Mouse (Mus musculus): ENCODE measurements around the gene Ror1.

Ror1 gene

DNA sequence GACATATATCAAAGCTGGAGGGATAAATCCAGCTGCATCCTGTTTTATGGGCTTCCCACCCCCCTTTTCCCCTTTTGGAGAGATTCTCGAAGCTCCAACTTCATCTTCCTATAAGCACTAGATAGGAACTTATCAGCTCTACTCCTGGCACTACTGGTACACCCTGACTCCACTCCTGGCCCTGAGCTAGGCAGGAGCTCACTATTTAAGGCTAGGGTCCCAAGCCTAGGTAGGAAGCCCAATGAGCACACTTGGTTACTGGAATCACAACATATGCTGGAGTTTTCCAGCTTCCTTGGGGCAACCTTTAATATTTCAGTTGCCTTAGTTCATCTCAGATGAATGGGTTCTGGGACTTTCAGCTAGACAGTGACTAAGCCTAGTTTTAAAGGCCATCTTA is 156.5 kb downstream of the Ror1 start:
- no peak for DNase-seq (ENCODE audit: low spot score in 2 of 2)

DNA sequence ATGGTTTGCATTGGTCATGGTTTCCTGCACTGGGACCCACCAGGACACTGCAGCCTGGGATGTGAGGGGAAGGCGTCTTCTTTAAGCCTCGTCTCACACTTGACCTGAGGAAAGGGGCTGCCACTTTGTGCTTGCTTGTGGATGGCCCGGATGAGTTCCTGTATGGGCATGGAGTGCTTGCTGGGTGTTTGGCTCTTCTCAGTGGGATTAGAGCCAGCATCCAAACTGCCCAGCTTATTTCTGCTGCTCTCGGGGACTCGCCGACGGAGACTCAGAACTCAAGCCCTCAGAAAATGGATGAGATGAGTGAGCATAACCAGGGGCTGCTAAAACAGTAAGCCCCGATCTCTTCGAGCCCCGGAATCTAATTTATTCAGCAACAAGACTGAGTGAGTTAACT is 157.1 kb downstream of the Ror1 start:
- DNase-seq (ENCODE audit: low spot score in 2 of 2), result no peak

DNA sequence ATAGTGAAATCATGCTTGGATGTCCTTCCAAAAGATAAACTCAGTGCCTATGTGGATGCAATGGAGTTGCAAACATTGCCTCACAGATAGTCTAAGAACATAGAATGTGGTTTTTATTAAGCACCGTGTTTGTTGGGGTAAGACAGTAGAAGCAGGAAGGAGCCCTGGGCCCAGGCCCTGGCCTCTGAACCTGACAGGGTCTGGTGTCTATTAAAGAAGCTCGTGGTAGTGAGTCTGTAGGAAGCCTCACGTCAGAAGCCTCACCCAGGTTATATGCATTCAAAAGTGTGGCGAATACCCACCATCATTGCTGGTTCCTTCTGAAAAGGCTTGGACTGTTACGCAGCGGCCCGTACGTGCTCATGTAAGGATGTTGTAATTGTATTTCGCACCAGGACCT is 157.8 kb downstream of the Ror1 start:
- DNase-seq (ENCODE audit: low spot score in 2 of 2), result no peak

DNA sequence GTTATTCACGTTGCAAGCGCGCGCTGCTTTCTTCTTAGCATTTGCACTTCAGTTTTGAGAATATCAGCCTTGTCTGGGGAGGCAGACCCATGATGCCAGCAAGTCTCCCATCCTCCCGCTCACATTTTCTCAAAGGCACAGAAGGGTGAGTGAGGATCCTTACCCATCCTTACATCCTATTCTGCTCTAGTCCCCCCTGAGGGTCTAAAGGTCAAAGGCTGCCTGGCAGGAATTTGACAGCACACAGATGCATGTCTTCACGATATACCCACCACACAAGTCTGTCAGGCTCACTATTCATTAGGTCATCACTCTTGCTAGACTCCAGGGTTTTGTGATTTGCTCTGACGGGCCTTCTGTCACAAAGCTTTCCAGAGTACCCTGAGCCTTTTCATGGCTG is 158.2 kb downstream of the Ror1 start:
- DNase-seq (ENCODE audit: low spot score in 2 of 2), result no peak

DNA sequence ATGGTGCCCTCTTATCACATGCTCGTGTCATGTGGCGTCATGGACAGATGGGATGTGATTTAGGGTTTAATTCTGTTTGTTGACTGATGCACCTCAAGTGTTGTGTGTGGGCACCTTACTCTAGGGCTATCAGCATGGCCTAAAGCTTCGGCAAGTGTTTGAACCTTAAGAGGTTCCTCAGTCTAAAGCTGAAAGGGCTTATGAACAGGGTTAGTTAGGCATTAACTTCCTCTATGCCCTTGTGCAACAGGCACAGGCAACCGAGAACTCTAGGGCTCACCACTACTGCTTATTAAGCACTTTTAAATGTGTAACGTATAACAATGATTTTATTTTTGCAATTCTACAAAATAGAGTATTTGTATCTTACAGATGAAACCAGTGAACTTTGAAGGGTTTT is 162.9 kb downstream of the Ror1 start:
- DNase-seq (ENCODE audit: low spot score in 2 of 2), result no peak

DNA sequence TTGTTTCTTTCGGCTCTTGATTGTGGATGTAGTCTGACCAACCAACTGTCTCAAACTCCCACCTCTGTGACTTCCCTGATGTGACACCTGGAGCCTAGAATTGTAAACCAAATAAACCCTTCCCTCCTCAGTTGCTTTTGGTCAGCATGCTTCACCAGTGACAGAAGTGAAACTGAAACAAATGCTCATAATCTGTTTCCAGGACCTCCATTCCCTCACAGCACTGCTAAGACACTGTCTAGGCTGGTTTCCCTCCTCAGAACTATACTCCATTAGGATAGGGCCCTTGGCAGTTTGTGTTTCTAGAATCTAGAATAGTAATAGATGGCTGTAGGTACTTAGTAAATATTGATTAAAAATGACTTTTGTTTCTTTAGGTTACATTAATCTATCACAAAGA is 168.3 kb downstream of the Ror1 start:
- no peak for DNase-seq (ENCODE audit: low spot score in 2 of 2)

DNA sequence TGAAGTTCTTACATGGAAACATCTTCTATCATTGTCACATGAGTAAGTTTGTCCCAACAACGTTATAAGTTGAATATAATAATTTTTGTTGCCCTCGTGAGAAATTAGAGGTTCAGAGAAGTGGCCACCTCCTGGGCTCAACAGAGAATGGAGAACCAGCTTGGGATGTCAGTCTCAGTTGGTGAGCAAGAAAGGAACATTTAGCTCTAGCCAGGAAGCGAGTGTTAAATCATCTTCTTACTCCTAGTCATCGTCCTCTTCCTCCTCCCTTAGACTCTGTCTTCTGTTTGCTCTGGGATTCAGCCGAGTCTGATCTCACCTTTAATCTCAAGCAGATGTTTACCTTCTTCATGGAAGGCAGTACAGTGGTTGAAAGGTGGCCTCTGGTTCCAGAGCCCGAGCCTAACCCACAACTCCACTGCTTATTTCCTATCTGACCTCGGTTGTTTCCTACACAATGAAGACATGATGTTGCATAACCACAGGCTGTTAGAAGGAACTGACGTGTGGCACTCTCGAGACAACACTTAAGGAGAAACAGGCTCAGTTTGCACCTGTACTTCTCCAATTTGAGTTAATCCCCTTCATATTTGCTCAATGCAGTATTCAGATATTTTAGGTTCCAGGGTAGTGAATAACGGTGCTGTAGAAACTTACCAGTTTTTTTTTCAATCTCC is 175.6 kb downstream of the Ror1 start:
- DNase-seq (ENCODE audit: low spot score in 2 of 2), result no peak

DNA sequence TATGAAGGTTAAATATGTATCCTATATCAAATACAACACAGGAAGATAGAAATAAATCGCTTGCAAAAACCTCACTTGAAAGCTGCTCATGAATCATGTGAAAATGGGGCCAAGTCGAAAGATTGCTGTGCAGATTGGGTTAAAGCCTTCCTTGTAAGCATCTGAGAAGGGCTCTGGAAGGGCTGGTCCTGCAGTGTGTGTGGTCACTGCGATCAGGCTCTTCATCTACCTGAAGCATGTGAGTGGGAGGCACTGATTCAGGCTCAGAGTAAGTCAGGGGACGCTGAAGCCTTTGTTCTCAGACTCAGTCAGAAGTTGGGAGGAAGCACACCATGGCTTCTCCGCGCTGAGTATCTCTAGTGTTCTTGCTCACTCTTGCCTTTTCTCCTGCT is 176.1 kb downstream of the Ror1 start:
- no peak for DNase-seq (ENCODE audit: low spot score in 2 of 2)

DNA sequence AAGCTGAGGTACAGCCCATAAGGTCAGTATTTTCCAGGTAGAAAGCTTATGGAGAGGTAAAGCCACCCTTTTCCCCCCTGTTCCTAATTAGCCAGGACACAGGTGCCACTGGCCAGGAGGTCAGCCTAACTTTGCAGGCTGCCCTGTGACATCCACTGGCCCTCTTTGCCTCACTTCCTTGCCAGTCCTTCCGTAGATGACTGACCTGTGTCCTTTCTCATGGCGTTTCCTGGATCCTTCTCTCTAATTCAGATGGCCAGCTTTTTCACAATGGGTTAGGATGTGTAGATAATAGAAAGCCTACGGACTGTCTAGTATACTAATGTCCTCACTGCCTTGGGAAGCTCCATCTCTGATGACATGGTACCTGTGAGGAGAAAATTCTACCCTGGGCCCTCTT is 177.8 kb downstream of the Ror1 start:
- no peak for DNase-seq (ENCODE audit: low spot score in 2 of 2)

DNA sequence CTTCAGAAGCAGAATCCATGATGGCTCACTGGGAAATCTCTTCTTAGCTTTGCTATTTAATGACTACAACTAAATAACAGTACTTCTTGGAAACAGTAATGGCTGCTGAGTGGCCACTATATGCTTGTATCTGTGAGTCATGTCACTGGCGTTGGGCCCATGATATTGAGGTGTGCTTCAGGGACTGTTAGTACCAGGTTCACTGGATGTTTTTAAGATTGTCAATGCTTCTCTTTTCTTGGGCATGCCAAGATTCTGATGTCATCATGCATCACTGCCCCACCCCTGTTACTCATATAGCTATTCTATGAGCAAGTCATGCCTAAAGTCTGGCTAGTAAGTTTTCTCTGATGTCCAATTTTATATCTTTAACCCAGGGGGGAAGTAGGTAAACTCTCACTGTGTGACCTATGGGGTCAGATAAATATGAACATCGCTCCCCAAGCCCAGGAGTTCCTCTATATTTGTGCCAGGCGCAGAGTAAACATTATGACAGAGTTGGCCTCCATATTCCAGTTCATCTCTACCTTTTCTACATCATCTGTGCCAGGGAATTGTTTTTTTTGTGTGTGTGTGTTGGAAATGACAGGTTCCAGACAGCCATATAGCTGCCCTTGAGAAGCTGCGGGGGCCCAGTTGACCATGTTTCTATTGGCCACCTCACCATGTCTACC is 178.4 kb downstream of the Ror1 start:
- DNase-seq (ENCODE audit: low spot score in 2 of 2), result no peak

DNA sequence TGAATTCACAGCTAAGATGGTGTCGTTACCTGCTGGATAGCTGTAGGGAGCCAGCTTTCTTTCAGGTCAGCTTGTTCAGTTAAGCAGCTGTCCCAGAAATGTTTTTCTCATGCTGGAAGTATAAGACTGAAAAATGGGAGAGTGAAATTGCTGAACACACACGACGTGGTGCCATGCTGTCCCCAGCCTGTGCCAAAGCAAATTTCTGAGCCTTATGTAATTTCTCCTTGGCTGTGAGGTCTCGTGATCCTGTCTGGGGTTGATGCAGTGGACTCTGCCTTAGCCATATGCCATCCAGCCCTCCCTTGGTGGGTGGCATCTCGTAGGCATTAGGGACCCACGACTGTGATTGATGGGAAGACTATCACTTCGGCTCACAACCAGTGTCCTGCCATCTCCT is 180.9 kb downstream of the Ror1 start:
- no peak for DNase-seq (ENCODE audit: low spot score in 2 of 2)

DNA sequence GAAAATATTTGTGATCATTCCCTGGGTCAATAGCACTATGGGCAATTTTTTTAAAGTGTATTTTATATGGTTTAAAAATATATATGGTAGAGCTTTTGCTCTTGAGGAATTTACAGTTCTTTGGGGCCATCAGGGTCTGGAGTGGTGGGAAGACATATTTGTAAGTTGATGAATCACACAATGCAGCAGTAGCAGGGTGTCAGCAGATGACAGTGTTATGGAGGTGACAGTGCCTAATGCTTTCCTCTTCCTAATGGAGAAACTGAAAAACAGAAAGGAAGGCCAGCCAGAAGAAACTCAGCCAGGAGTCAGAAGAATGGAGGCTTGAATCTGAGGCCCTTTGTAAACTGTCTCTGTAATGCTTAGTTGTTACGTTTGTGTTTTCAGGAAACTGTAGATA is 181.4 kb downstream of the Ror1 start:
- DNase-seq (ENCODE audit: low spot score in 2 of 2), result no peak

DNA sequence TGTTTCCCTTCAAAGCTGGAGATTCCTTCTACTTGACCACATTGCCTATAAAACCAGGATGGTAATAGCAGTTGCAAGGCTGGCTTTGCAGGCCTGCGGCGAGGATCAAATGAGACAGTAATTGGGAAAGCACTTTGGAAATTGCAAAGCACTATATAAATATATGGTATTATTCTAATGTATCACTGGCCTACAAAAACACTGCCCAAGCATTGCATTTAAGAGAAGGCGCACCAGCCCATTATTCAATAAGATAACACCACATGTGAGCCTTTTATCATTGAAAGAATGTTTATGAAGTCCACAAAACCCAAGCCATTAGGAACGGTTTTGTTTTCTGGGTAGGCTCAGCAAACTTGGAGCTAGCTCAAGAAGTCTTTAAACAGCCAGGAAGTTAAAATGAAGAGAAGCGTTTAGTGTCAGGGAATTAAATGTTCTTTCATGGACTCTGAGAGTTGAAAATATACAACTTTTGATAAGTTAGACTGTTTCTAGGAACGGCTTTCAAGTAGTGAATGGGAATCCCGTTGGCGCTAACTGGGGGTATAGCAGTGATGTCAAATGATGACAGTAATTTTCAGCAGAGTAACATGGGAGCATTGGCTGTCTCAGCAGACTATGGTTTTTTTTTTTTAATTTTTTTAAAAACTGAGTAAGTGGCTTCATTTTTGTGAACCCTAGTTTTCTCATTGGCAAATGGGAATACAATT is 187.7 kb downstream of the Ror1 start:
- DNase-seq (ENCODE audit: low spot score in 2 of 2), result no peak

DNA sequence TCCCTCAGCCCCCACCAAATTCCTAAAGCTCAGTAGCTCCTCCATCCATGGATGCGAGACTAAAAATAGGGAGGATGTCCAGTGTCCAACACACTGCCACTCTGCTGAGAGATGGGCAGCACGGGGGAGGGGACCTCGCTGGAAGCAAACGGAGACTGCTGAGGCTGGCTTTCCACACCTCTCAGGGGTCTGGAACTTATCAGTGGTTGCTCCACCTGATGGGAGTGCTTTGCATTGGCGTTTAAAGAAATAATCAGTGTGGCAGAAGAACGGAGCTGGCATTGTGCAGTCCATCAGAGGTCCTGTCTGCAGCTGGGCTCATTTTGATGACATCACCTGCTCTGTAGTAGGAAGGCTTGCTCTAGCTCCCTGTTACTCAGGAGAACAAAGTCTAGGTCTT is 188.9 kb downstream of the Ror1 start:
- no peak for DNase-seq (ENCODE audit: low spot score in 2 of 2)

DNA sequence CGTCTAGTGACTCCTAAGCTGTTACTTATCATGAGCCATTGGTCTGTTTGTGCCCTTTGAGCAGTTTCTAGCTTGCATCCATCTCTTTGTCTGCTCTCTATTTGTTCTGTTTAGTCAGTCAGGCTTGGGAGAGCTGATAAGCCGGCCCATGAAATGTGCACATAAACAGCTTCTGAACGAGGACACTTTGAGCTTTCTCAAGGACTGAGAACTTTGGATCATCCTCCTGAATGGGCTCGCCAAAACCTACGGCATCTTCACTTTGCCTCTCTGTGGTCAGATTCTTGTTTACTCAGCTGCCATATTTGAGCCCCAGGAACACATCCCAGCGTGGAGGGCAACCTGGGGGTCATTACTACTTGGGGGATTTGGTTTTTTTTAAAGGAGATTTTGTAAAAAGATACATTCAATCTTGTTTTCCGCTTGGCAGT is 190.5 kb downstream of the Ror1 start:
- DNase-seq (ENCODE audit: low spot score in 2 of 2), result no peak

DNA sequence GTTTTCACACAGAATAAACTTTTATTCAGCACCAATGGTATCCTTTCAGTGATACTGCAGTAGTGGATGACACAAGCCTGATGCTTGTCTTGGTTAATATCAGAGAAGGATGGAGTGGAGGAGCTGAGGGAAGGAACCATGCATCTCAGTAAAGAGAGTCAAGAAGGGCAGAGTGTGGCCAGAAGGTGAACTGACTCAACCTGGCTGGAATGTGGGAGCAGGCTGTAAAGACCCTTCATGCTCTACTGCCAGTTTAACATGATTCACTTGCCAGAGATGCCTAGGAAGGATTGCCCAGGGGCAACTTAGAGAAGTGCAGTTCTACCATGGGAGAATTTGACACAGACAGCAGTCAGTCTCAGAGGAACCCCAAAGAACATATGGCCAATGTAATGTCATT is 191.2 kb downstream of the Ror1 start:
- DNase-seq (ENCODE audit: low spot score in 2 of 2), result no peak

DNA sequence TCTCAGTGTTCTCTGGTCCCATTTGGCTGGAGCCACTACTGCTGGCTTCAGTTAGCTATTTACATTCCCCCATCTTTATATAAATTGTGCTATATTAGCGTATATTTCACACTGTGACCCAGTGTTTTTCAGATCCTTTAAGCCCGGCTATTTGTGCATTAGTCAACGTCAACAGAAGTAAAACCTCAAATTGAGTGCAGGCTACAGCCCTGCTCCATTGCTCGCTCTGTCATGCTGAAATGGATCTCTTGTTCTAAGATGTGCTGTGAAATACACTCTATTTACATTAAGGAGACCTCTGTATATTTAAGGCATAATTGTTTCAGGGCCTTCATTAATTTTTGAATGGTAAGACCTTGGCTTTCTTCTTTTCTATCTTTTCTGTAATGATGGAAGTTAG is 192.2 kb downstream of the Ror1 start:
- DNase-seq (ENCODE audit: low spot score in 2 of 2), result no peak

DNA sequence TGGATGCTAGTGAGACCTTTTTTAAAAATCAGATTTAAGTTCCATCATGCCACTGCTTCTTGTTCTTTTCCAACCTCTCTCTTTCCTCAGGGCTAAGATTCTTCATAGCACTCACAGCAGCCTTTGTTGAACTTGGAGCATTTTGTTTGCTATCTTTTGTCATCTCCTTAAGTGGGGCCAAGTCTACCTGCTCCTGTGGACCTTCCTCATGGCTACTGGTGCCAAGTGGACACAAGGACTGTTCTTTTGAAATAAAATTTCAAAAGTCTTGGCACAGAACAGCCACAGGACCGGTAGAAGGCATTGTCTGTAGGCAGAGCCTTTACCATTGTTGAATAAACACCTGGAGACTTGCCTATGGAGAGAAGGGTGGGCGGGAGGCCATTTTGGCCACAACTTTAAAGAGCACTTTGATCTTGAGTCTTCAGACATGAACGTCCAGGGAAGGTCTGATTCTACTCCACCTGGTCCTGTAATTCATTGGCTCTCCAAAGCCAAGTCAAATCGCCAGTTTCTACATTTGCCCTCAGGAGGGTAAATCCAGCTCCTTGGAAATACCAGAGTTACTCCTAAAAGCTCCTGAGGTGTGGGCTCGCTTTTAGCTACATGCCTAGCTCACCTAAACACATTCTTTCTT is 195.5 kb downstream of the Ror1 start:
- no peak for DNase-seq (ENCODE audit: low spot score in 2 of 2)

DNA sequence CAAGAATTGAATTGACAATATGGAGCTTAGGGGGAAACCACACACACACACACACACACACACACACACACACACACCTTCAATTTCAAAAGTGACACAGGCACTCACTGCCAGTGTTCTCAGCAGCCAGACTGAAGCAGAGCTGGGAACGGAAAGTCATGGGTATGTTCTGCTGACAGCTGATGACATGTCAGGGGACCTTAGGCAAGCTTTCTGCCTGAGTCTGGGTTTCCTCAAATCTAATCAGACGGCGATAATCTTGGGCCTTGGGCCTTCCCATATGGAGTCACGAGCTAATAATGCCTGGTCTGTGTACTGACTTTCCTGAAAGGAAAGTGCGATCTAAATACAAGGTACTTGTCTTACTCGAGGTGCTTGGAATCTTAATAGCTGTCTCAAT is 202.1 kb downstream of the Ror1 start:
- no peak for DNase-seq (ENCODE audit: low spot score in 2 of 2)

DNA sequence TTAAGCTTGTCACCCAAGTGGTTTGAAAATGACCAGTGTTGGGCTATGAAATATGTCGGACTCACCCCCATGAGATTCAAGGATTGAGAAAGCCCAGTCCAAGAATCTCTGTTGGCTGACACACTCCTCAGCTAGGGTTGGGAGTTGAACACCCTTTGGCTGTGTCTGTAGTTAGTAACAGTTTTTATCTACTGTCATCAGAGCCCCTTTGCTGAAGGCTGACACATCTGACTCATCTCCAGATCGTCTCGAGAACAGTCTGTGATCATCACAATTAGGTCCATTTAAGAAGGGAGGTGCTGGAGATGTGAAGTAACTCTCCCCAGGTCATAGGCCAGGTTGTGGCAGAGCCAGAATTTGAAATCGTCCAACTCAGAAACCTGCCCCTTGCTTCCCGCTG is 203.0 kb downstream of the Ror1 start:
- DNase-seq (ENCODE audit: low spot score in 2 of 2), result no peak

DNA sequence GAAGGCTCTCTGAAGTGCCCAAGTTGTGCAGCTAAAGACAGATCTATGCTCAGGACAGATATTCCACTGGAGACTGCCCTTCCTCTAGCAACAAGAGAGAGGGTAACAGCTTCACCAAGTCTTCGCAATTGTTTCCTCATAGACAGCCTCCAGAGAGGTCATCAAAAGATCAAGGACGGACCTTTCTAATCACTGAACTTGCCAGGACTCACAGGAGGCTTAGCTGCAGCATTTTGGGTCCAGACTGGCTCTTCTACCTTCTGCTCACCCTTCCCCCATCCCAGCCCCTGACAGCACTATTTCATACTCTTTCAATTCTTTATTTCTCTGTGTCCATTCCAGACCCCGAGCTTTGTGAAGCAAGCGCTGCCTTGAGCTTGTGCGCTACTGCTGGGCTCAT is 204.6 kb downstream of the Ror1 start:
- no peak for DNase-seq (ENCODE audit: low spot score in 2 of 2)

DNA sequence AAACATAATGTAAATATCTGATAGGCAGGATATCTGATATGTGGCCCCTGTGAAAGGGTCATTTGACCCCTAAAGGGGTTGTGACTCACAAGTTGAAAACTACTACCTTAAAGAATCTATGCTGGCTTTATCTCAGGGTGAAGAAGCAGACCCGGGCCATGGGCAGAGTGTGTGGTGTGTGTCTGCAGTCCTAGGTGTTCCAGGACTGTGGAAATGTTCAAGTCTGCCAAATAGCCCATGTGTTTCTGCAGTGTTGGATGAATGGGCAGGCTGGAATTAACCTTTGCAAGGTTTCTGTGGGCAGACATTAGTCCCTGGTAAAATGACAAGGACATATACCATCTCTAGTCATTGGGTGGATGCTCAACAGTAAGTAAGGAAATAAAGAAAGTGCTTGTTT is 205.8 kb downstream of the Ror1 start:
- DNase-seq (ENCODE audit: low spot score in 2 of 2), result no peak

DNA sequence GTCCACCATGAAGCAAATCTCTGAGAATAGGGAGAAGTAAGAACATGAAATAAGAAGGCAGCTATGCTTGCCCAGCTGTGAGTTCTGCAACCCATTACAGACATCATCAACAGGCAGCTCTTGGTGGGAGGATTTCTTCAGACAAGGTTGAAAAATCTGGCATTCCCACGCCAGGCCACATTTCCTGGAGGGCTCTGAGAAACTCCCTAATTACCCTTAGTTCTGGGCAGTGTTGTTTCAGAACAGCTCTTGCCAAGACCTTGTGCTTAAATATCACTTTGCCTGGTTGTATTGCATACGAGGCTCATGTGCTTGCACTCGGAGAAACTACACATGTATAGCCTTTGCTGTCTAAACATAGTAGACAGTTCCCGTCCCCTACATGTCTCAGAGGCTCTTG is 211.8 kb downstream of the Ror1 start:
- DNase-seq (ENCODE audit: low spot score in 2 of 2), result no peak
